Mouse (Mus musculus) stomach, postnatal 0 days (tissue): Measurements from ENCODE around the gene Abhd10.

Experiments used
- CTCF ChIP-seq: IDR thresholded peaks from 2 replicates; pipeline ENCODE4 v1.5.1; 2016; ENCODE audit warnings: antibody characterized with exemption, low read depth, mild to moderate bottlenecking, moderate library complexity
- EP300 ChIP-seq: optimal IDR thresholded peaks from 2 replicates; pipeline ENCODE3; 2016; ENCODE audit warnings: antibody characterized with exemption

GRCm38 (mm10) chr16:45695445-45696160 is 47.2 kb downstream of the Abhd10 start:
- no peak for TF ChIP-seq CTCF
- TF ChIP-seq EP300: no peak
